Mouse (Mus musculus): ENCODE data around the gene Tmem201.

Tmem201 gene

GRCm38 (mm10) chr4:149675378-149676261 is 62.2 kb downstream of the Tmem201 start:
- DNase-seq = peak; percentile 82

GRCm38 (mm10) chr4:149674814-149675377 is 62.9 kb downstream of the Tmem201 start:
- no peak for DNase-seq

- no peak for DNase-seq
Observed at GRCm38 (mm10) chr4:149672747-149673146, 65.1 kb downstream of the Tmem201 start.

GRCm38 (mm10) chr4:149671175-149671574 is 66.7 kb downstream of the Tmem201 start:
- no peak for DNase-seq

GRCm38 (mm10) chr4:149665692-149666090 is 72.2 kb downstream of the Tmem201 start:
- DNase-seq = no peak

All from right cerebral cortex, adult 18-20 months (tissue).